Mouse (Mus musculus): ENCODE measurements at regions not wholly inside any gene's neighbourhood (a gene's known extent, or its start where the extent isn't known, plus 50 kb on each side); places are given as distances from the start of the nearest gene placed in this dataset.

DNA sequence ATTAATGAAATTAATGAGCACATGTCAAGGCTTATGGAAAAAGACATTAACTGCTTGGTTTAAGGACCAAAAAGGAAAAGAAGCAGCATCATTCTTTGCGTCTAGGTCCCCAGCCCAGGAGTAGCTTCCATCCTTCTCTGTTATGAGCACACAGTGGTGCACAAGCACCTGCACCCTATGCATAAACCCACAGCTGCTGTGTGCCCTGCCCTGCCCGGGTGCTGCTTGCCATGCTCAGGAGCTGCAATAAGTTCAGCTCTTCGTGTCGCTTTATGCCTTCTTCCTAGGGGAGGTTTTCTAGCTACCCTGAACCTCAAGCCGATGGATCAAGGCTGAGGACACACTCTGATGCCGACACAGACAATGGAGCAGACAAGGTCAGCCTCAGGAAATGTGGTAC, 194.8 kb downstream of the Dad1 start:
- TF ChIP-seq CTCF (IDR thresholded peaks at IDR 0.05; ENCODE audit: low read depth) (no peak), EP300 (IDR thresholded peaks at IDR 0.05; ENCODE audit: low read depth) (no peak)
